Mouse (Mus musculus) heart, postnatal 14 days (tissue): Measurements from ENCODE around the gene Nprl3. TPM values are rescaled to one million over a fixed set of nuclear protein-coding genes. Genes with fewer than 3 reads are reported as not detected.

Source experiments
- DNase-seq, 2 experiments: peaks; one replicate each; pipeline ENCODE4 v3.0.0; 2021 to 2022
- intact Hi-C: fragments of 180-260 bp; cut with DNase I; formaldehyde crosslinking; loops from one replicate; pipeline ENCODE4 v1.15.1; 2025
- total RNA-seq, 2 experiments: library from RNA; stranded (reverse); gene quantifications; 2 replicates each; pipeline ENCODE4 v1.2.3; 2021

Nprl3 gene
- total RNA-seq, 2 experiments from 2014 or later, result 24.9 to 29.3 TPM

- intact Hi-C loops, result no loop called here
- DNase-seq, result no peak
Measured at GRCm38 (mm10) chr11:32228292-32228845, 39.1 kb downstream of the Nprl3 start.

GRCm38 (mm10) chr11:32227555-32227954 lies 40.0 kb downstream of the Nprl3 start:
- no peak for DNase-seq
- intact Hi-C loops, result no loop called here

GRCm38 (mm10) chr11:32227041-32227440 lies 40.5 kb downstream of the Nprl3 start:
- intact Hi-C loops, result no loop called here
- no peak for DNase-seq

- intact Hi-C loops, result no loop called here
- peak; percentile 90 to 92 for DNase-seq
Measured at GRCm38 (mm10) chr11:32226124-32226871, 41.2 kb downstream of the Nprl3 start, which contains the start of gene Mpg. Mpg (plus strand) TSS chr11:32226505.

- intact Hi-C loops, result no loop called here
Measured at GRCm38 (mm10) chr11:32225222-32226104, 42.0 kb downstream of the Nprl3 start.

GRCm38 (mm10) chr11:32224468-32225139 lies 42.9 kb downstream of the Nprl3 start:
- intact Hi-C loops, result no loop called here
- DNase-seq, result peak; percentile 87 to 91

More at GRCm38 (mm10) chr11:32225222-32226104, 42.0 kb downstream of the Nprl3 start:
- DNase-seq, result peak; percentile 52 to 61

- no peak for DNase-seq
- intact Hi-C loops, result no loop called here
Measured at GRCm38 (mm10) chr11:32223297-32223967, 44.1 kb downstream of the Nprl3 start.

- DNase-seq, result peak; percentile 32 to 39
- intact Hi-C loops, result no loop called here
Measured at GRCm38 (mm10) chr11:32222570-32223194, 44.8 kb downstream of the Nprl3 start.

- DNase-seq, result peak; percentile 80 to 84
- intact Hi-C loops, result no loop called here
Measured at GRCm38 (mm10) chr11:32221951-32222409, 45.5 kb downstream of the Nprl3 start, which contains the start of gene Rhbdf1. Rhbdf1 (minus strand) TSS chr11:32222300.

- intact Hi-C loops, result no loop called here
- peak; percentile 74 to 75 for DNase-seq
Measured at GRCm38 (mm10) chr11:32221225-32221950, 46.1 kb downstream of the Nprl3 start.

- no peak for DNase-seq
- intact Hi-C loops, result no loop called here
Measured at GRCm38 (mm10) chr11:32220607-32221224, 46.8 kb downstream of the Nprl3 start.

GRCm38 (mm10) chr11:32219287-32219686 lies 48.2 kb downstream of the Nprl3 start:
- intact Hi-C loops, result no loop called here
- DNase-seq, result no peak

GRCm38 (mm10) chr11:32218501-32219050 lies 48.9 kb downstream of the Nprl3 start:
- no peak for DNase-seq
- intact Hi-C loops, result no loop called here

- peak; percentile 71 to 84 for DNase-seq
- intact Hi-C loops, result loop anchor here (1.0 kb wide), 1 partner anchor 21 kb away; no protein-coding TSS in a partner anchor
Measured at GRCm38 (mm10) chr11:32216851-32217250, 50.7 kb downstream of the Nprl3 start.

- intact Hi-C loops, result no loop called here
- no peak for DNase-seq
Measured at GRCm38 (mm10) chr11:32215372-32216162, 51.9 kb downstream of the Nprl3 start.

- intact Hi-C loops, result no loop called here
- DNase-seq, result no peak
Measured at GRCm38 (mm10) chr11:32210623-32211022, 56.9 kb downstream of the Nprl3 start.
